Mouse (Mus musculus) cerebellum, postnatal 25 days (tissue): Measurements from ENCODE around the gene Bet1l.

Experiments
- DNase-seq, 2 experiments: peaks; one replicate each; pipeline ENCODE4 v3.0.0; 2021; ENCODE audit warnings: mixed read lengths in 2 of 2

Bet1l gene

GRCm38 (mm10) chr7:140856785-140857549, 410 bp downstream of the Bet1l start, which contains the start of gene Ric8a:
Gene Ric8a, plus strand, starts transcription at chr7:140856957.
- DNase-seq: peak; percentile 90 to 92

GRCm38 (mm10) chr7:140855860-140856784, 1.3 kb downstream of the Bet1l start, which contains the start of gene Gm45785:
Gene Gm45785, minus strand, starts transcription at chr7:140856331.
- peak; percentile 85 to 87 for DNase-seq

GRCm38 (mm10) chr7:140855181-140855580, 2.2 kb downstream of the Bet1l start:
- no peak for DNase-seq

- no peak for DNase-seq
These were observed 2.9 kb downstream of the Bet1l start for GRCm38 (mm10) chr7:140854483-140854882.

GRCm38 (mm10) chr7:140853386-140853785, 4.0 kb downstream of the Bet1l start:
- DNase-seq: no peak

GRCm38 (mm10) chr7:140851916-140852315, 5.5 kb downstream of the Bet1l start:
- no peak for DNase-seq

GRCm38 (mm10) chr7:140848591-140848990, 8.8 kb downstream of the Bet1l start:
- DNase-seq: no peak

GRCm38 (mm10) chr7:140847755-140848580, 9.4 kb downstream of the Bet1l start, which contains the start of gene Odf3:
Gene Odf3, plus strand, starts transcription at chr7:140847805.
- no peak for DNase-seq

GRCm38 (mm10) chr7:140846676-140847075, 10.7 kb downstream of the Bet1l start:
- DNase-seq: no peak

GRCm38 (mm10) chr7:140845683-140846082, 11.7 kb downstream of the Bet1l start:
- DNase-seq: no peak

- DNase-seq: peak; percentile 92 to 96
These were observed 12.3 kb downstream of the Bet1l start, which contains the start of gene Scgb1c1 for GRCm38 (mm10) chr7:140844905-140845665. Gene Scgb1c1, plus strand, starts transcription at chr7:140845547.

GRCm38 (mm10) chr7:140843806-140844205, 13.6 kb downstream of the Bet1l start:
- DNase-seq: no peak

- no peak for DNase-seq
These were observed 16.3 kb downstream of the Bet1l start for GRCm38 (mm10) chr7:140840750-140841735.

GRCm38 (mm10) chr7:140839556-140839955, 17.8 kb downstream of the Bet1l start:
- no peak for DNase-seq

GRCm38 (mm10) chr7:140836243-140837115, 20.9 kb downstream of the Bet1l start:
- DNase-seq: no peak

GRCm38 (mm10) chr7:140835758-140836087, 21.7 kb downstream of the Bet1l start:
- no peak for DNase-seq

- DNase-seq: no peak
These were observed 22.2 kb downstream of the Bet1l start, which contains the start of gene Urah for GRCm38 (mm10) chr7:140834968-140835757. Gene Urah, plus strand, starts transcription at chr7:140835018.

GRCm38 (mm10) chr7:140833341-140833740, 24.0 kb downstream of the Bet1l start:
- DNase-seq: no peak

- no peak for DNase-seq
These were observed 25.9 kb downstream of the Bet1l start for GRCm38 (mm10) chr7:140831447-140831846.
